Mouse (Mus musculus): ENCODE measurements around the gene Tmem120b.

DNA sequence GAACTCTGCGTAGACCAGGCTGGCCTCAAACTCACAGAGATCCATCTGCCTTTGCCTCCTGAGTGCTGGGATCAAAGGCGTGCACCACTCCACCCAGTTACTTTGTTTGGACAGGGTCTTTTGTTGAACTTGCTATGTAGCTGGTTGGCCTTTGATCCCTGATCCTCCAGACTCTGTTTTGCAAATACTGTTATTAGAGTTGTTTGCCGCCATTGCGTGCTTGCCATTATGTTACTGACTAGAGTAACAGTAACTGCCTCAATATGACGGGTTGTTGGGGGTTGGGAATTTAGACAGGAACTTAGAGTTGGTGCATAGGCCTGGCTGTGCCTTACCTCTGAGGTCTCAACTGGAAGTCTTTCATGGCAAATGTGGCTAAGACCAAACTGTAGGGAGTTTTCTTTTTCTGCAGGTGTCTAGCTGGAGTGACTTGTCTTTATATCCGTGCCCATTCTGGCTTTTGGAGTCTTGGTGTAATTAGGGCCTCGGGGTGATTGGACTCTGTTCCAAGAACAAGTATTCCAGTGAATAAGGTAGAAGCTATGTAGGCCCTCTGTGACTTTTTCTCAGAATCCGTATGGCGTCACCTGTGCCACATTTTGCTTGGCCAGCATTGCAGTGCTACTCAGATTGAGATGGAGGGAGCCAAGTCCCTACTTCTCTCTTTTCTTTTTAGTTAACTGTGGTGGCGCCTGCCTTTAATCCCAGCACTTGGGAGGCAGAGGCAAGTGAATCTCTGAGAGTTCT is 22.5 kb downstream of the Tmem120b start:
- TF ChIP-seq CTCF (IDR thresholded peaks at IDR 0.05; ENCODE audit: low read depth) (no peak), EP300 (IDR thresholded peaks at IDR 0.05; ENCODE audit: low read depth) (no peak)
